Mouse (Mus musculus) embryonic facial prominence, embryonic 11.5 days (tissue): ENCODE measurements around the gene Raet1e. TPM values are rescaled to one million over a fixed set of nuclear protein-coding genes. Genes with fewer than 3 reads are reported as not detected.
"Not testable (repeated sequence)": the region's sequence is repeated elsewhere in the genome, so short reads cannot be mapped to it uniquely, and the experiment has no call there.

ENCODE experiments used
- ATAC-seq: fragments of 200-750 bp; cut with Nextera tagmentation; replicated peaks from 2 replicates; pipeline ENCODE4 v1.8.0; 2017; ENCODE audit warnings: low read depth; ENCODE audit not compliant: insufficient number of reproducible peaks, low FRiP score, low TSS enrichment
- DNase-seq: peaks from one replicate; pipeline ENCODE4 v3.0.0-alpha.2; 2015; ENCODE audit warnings: low spot score
- H3K27ac ChIP-seq: fragments of 300-500 bp; sonication (generic); replicated peaks from 2 replicates; pipeline ENCODE4 v1.5.1; 2014; ENCODE audit warnings: mild to moderate bottlenecking, low read depth, low read length, control low read depth
- H3K27me3 ChIP-seq: fragments of 300-500 bp; sonication (generic); 2 replicates; pipeline ENCODE4 v1.6.1; 2014; ENCODE audit warnings: mild to moderate bottlenecking, low read length, moderate library complexity, mixed read lengths; ENCODE audit not compliant: control insufficient read depth, insufficient read depth
- H3K36me3 ChIP-seq: fragments of 300-500 bp; sonication (generic); replicated peaks from 2 replicates; pipeline ENCODE4 v1.6.1; 2014; ENCODE audit warnings: low read depth, mild to moderate bottlenecking, low read length, moderate library complexity, mixed read lengths; ENCODE audit not compliant: control insufficient read depth, insufficient read depth
- H3K4me1 ChIP-seq: fragments of 300-500 bp; sonication (generic); 2 replicates; pipeline ENCODE4 v1.6.1; 2014; ENCODE audit warnings: low read length, mixed read lengths; ENCODE audit not compliant: control insufficient read depth, insufficient read depth
- H3K4me2 ChIP-seq: fragments of 300-500 bp; sonication (generic); 2 replicates; pipeline ENCODE4 v1.6.1; 2014; ENCODE audit warnings: low read depth, mild to moderate bottlenecking, control low read depth, low read length, moderate library complexity
- H3K4me3 ChIP-seq: fragments of 300-500 bp; sonication (generic); 2 replicates; pipeline ENCODE4 v1.5.1; 2014; ENCODE audit warnings: low read depth, low read length, control low read depth
- H3K9ac ChIP-seq: fragments of 300-500 bp; sonication (generic); replicated peaks from 2 replicates; pipeline ENCODE4 v1.6.1; 2014; ENCODE audit warnings: mild to moderate bottlenecking, control low read depth, low read length
- H3K9me3 ChIP-seq: fragments of 300-500 bp; sonication (generic); replicated peaks from 2 replicates; pipeline ENCODE4 v1.6.1; 2016; ENCODE audit warnings: mild to moderate bottlenecking, low read length, inconsistent platforms, mixed read lengths; ENCODE audit not compliant: control insufficient read depth
- WGBS: fragments of 180-500 bp; shearing (Covaris S2); extraction: QIAGEN DNeasy Blood & Tissue Kit; methylation state at CpG from one replicate; pipeline ENCODE4 v1.1.7; 2014; 5-methylcytosine and 5-hydroxymethylcytosine counted together
- polyA plus RNA-seq: library from polyadenylated mRNA; unstranded; fragments of >200 nt; fragmentation: Nextera tagmentation; extraction: Ambion mirVana; gene quantifications from 2 replicates; pipeline ENCODE4 v1.2.1, GENCODE M21; 2014

The Raet1e gene
- polyA plus RNA-seq, 1 experiment from 2014 or later, result 11.3 TPM

- Histone ChIP-seq H3K27ac (no peak overlapping the region), H3K4me2 (no peak overlapping the region), H3K4me3 (no peak overlapping the region), H3K9me3 (no peaks in the 10 kb centered on the region), H3K4me1 (no peaks in the 10 kb centered on the region), H3K27me3 (no peaks in the 10 kb centered on the region), H3K9ac (no peak overlapping the region), H3K36me3 (no peaks in the 10 kb centered on the region)
- DNase-seq (no peak), ATAC-seq (no peak)
- 75% methylated on average over 5 of the region's 5 CpGs for WGBS
These were observed 144.1 kb downstream of the Raet1e start for GRCm38 (mm10) chr10:22302344-22303057.

GRCm38 (mm10) chr10:22303736-22304135 is 145.4 kb downstream of the Raet1e start:
- Histone ChIP-seq H3K36me3 (no peaks in the 10 kb centered on the region), H3K27me3 (no peaks in the 10 kb centered on the region), H3K27ac (no peak overlapping the region), H3K4me1 (no peaks in the 10 kb centered on the region), H3K9ac (no peak overlapping the region), H3K9me3 (no peaks in the 10 kb centered on the region), H3K4me2 (no peak overlapping the region), H3K4me3 (no peak overlapping the region)
- WGBS, result 88% methylated on average over 6 of the region's 6 CpGs
- no peak for DNase-seq
- no peak for ATAC-seq

- Histone ChIP-seq H3K4me1 (no peaks in the 10 kb centered on the region), H3K4me2 (no peak overlapping the region), H3K9ac (no peak overlapping the region), H3K4me3 (no peak overlapping the region), H3K27me3 (no peaks in the 10 kb centered on the region), H3K27ac (no peak overlapping the region), H3K9me3 (no peaks in the 10 kb centered on the region), H3K36me3 (no peaks in the 10 kb centered on the region)
- ATAC-seq, result no peak
- no peak for DNase-seq
- 75% methylated on average over 4 of the region's 4 CpGs for WGBS
These were observed 147.4 kb downstream of the Raet1e start for GRCm38 (mm10) chr10:22305801-22306200.

- Histone ChIP-seq H3K9me3 (no peaks in the 10 kb centered on the region), H3K4me1 (no peaks in the 10 kb centered on the region), H3K36me3 (no peaks in the 10 kb centered on the region), H3K4me2 (no peak overlapping the region), H3K27me3 (no peaks in the 10 kb centered on the region), H3K27ac (no peak overlapping the region), H3K9ac (no peak overlapping the region), H3K4me3 (no peak overlapping the region)
- ATAC-seq (no peak), DNase-seq (no peak)
- 63% methylated on average over 4 of the region's 4 CpGs for WGBS
These were observed 148.1 kb downstream of the Raet1e start for GRCm38 (mm10) chr10:22306452-22306851.

- no peak overlapping the region for H3K9ac ChIP-seq
- H3K4me1 ChIP-seq, result no peaks in the 10 kb centered on the region
- no peak overlapping the region for H3K27ac ChIP-seq
- ATAC-seq (no peak), DNase-seq (no peak)
- whole genome bisulfite sequencing, result 76% methylated on average over 1 of the region's 1 CpGs
- H3K4me3 ChIP-seq, result no peak overlapping the region
- H3K27me3 ChIP-seq, result no peaks in the 10 kb centered on the region
- H3K4me2 ChIP-seq, result no peak overlapping the region
- no peaks in the 10 kb centered on the region for H3K36me3 ChIP-seq
- no peaks in the 10 kb centered on the region for H3K9me3 ChIP-seq
These were observed 149.9 kb downstream of the Raet1e start for GRCm38 (mm10) chr10:22308221-22308620.

GRCm38 (mm10) chr10:22322858-22323257 is 164.5 kb downstream of the Raet1e start:
- ATAC-seq, result no peak

GRCm38 (mm10) chr10:22345721-22346120 is 187.4 kb downstream of the Raet1e start:
- H3K27me3 ChIP-seq, DNase-seq, H3K36me3 ChIP-seq, H3K27ac ChIP-seq, H3K4me2 ChIP-seq, H3K9me3 ChIP-seq, H3K4me1 ChIP-seq, ATAC-seq, H3K4me3 ChIP-seq, H3K9ac ChIP-seq: not testable (repeated sequence)
- WGBS, result 74% methylated on average over 4 of the region's 4 CpGs

More at GRCm38 (mm10) chr10:22322858-22323257, 164.5 kb downstream of the Raet1e start:
- Histone ChIP-seq H3K27ac (no peak overlapping the region), H3K4me3 (no peak overlapping the region), H3K27me3 (no peaks in the 10 kb centered on the region), H3K9me3 (no peaks in the 10 kb centered on the region), H3K9ac (no peak overlapping the region), H3K36me3 (no peaks in the 10 kb centered on the region), H3K4me2 (no peak overlapping the region), H3K4me1 (no peaks in the 10 kb centered on the region)
- 82% methylated on average over 2 of the region's 2 CpGs for WGBS
- no peak for DNase-seq

- WGBS, result 79% methylated on average over 5 of the region's 6 CpGs
These were observed 195.3 kb downstream of the Raet1e start for GRCm38 (mm10) chr10:22353548-22354195.

More at GRCm38 (mm10) chr10:22353548-22354195, 195.3 kb downstream of the Raet1e start:
- not testable (repeated sequence) for H3K9me3 ChIP-seq, H3K36me3 ChIP-seq, H3K27me3 ChIP-seq, DNase-seq, H3K9ac ChIP-seq, H3K4me2 ChIP-seq, H3K4me1 ChIP-seq, ATAC-seq, H3K27ac ChIP-seq, H3K4me3 ChIP-seq
